Mouse (Mus musculus): Measurements from ENCODE around the gene Gm21454. TPM values are rescaled to one million over a fixed set of nuclear protein-coding genes. Genes with fewer than 3 reads are reported as not detected.

The Gm21454 gene
- not detected for polyA plus RNA-seq (2017; shearing (Covaris generic))

DNA sequence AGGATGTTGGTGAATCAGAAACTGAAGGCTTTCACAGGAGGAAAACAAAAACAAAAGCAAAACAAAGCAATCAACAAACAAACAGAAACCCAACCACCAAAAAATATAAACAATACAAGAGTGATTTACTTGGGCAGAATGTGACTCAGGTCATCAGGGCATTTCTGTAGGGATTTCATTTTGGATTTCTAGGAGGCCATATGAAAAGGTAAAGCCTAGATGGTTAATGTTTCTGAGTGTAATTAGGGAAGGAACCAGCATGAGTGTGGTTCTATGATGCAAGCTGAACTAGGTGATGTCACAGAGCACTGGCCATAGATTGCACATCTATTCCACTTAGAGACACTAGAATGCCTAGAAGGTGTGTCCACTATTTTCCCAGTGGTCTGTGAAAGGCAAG is at the start of gene Gm21454, which contains the start of gene Gm21440:
TSS of gene Gm21454 (plus strand) at position 352 of the 400 bp plus-strand sequence.
TSS of gene Gm21440 (plus strand) at position 301 of the 400 bp plus-strand sequence.

GRCm38 (mm10) chrY:13223828-13224227 is 28.4 kb upstream of the Gm21454 start, which contains the start of gene Gm21828:
Gm21828 (minus strand) TSS chrY:13223928.

DNA sequence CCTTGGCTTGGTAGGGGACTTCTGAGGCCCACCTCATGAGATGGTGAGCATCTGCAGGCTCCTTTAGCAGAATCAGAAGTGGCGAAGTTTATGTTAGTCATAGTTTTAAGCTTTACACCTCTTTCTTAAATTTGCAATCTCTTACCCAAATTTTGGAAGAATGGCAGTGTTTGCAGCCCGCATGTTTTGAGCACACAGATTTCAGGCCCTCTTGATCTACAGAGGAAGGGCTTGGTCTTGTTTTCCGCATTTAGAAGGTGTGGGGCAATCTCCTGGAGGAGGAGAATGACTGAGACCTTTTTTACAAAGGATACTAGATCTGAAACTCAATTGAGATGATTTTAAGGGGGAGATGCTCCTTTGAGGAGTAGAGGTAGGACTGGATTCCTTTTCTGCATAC is 96.7 kb downstream of the Gm21454 start, which contains the start of gene Gm21725:
TSS of gene Gm21725 (minus strand) at position 101 of the 400 bp plus-strand sequence.

Other genes starting within 250 kb of the Gm21454 start
- under 1 TPM in 1 of 2 experiments, not detected in 1; 0.18 TPM for gene Gm20807, start 209.6 kb upstream of the Gm21454 start, polyA plus RNA-seq (2017; shearing (Covaris generic))
- gene Gm21891, start 119.0 kb upstream of the Gm21454 start, polyA plus RNA-seq (2017; shearing (Covaris generic)): not detected
- gene Gm21425, start 90.5 kb upstream of the Gm21454 start, polyA plus RNA-seq (2017; shearing (Covaris generic)): not detected
- not detected for gene Gm21828, start 28.5 kb upstream of the Gm21454 start, polyA plus RNA-seq (2017; shearing (Covaris generic))
- gene Gm21440, start 51 bp upstream of the Gm21454 start, polyA plus RNA-seq (2017; shearing (Covaris generic)): not detected
- not detected for gene Gm21725, start 96.6 kb downstream of the Gm21454 start, polyA plus RNA-seq (2017; shearing (Covaris generic))
- not detected for gene Gm21866, start 213.1 kb downstream of the Gm21454 start, polyA plus RNA-seq (2017; shearing (Covaris generic))
- not detected for gene Gm20773, start 241.6 kb downstream of the Gm21454 start, polyA plus RNA-seq (2017; shearing (Covaris generic))